Comparison of ENCODE assay signal across 10 mouse cellular contexts in the genomic region with DNA sequence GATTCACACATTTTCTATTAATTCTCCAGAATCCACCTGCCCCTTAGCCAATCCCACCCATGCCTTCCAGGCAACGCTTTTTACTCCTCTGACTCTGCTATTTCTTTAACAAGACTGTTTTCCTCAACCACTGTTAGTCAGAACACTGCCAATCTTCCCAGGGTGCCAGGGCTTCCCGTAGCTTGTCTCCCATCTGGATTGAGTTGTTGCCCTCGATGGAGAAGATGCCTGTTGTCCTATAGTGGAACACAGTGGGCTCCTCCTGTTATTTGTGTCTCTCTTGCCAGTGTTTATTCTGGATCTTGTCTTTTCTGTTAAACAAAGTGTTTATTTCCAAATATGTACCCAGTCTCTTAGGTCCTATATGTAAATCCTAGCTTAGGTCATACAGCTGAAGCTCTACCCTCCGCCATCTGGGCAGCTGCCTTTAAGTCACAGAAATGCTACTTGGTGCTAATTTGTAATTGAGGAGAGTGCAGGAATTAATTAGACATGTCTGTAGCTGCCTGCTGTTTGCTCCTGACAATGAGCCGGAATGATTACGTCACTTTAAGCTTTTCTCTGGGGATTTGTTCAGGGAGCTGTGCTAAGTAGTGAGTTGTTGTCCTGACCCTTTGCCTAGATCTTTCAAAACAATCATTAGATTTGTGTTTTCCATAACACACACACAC.
DNase-seq lines count a peak whose midpoint lies in the region; ATAC-seq and TF ChIP-seq lines count a peak whose summit lies in the region.
"Had no signal": no experiment of that assay in that cellular context is flagged by ENCODE, and none has a peak within 500 bp of the region (broad histone marks: within the 10 kb centered on the region; RNA-seq: fewer than 3 reads in every experiment).

No protein-coding gene starts in this region.

- no peaks in the 10 kb centered on the region for H3K27me3 ChIP-seq in hindbrain, embryonic 11.5 days (ENCODE audit: control insufficient read depth, insufficient read depth, low read length)
- H3K27me3 ChIP-seq in hindbrain, embryonic 10.5 days (ENCODE audit: insufficient read depth, poor library complexity, severe bottlenecking), result no peaks in the 10 kb centered on the region
- no peaks in the 10 kb centered on the region for H3K27me3 ChIP-seq in forebrain, embryonic 16.5 days (replicated peaks; ENCODE audit: control insufficient read depth, insufficient read depth, low read length)
- no peaks in the 10 kb centered on the region for H3K27me3 ChIP-seq in midbrain, postnatal 0 days (ENCODE audit: insufficient read depth, low read length)

- H3K9me3 ChIP-seq in hindbrain, embryonic 11.5 days (ENCODE audit: control insufficient read depth, low read length), result no peaks in the 10 kb centered on the region
- no peaks in the 10 kb centered on the region for H3K9me3 ChIP-seq in hindbrain, embryonic 10.5 days
- no peaks in the 10 kb centered on the region for H3K9me3 ChIP-seq in forebrain, embryonic 16.5 days (ENCODE audit: control insufficient read depth, low read length)
- no peaks in the 10 kb centered on the region for H3K9me3 ChIP-seq in midbrain, postnatal 0 days (ENCODE audit: low read length)
- H3K9me3 ChIP-seq: megakaryocyte, embryonic 14.5 days had no signal

- H3K36me3 ChIP-seq in hindbrain, embryonic 11.5 days (ENCODE audit: control insufficient read depth, insufficient read depth, low read length), result no peaks in the 10 kb centered on the region
- no peaks in the 10 kb centered on the region for H3K36me3 ChIP-seq in hindbrain, embryonic 10.5 days
- no peaks in the 10 kb centered on the region for H3K36me3 ChIP-seq in forebrain, embryonic 16.5 days (ENCODE audit: control insufficient read depth, insufficient read depth)
- H3K36me3 ChIP-seq in midbrain, postnatal 0 days (ENCODE audit: insufficient read depth, low read length), result no peaks in the 10 kb centered on the region

- peak; percentile 41 for DNase-seq in hindbrain, embryonic 11.5 days (ENCODE audit: low spot score)
- no peak for DNase-seq in hindbrain, embryonic 10.5 days (ENCODE audit: low spot score)
- DNase-seq in brain, embryonic 18.5 days (ENCODE audit: low read depth, low spot score), result peak; percentile 28
- DNase-seq in midbrain, postnatal 0 days (ENCODE audit: low spot score), result peak; percentile 77
- DNase-seq in frontal cortex, postnatal 10 days (ENCODE audit: low spot score in 2 of 2), result no peak
- DNase-seq in right cerebral cortex, postnatal 14 days, result no peak
- DNase-seq: left cerebral cortex, postnatal 4 days had no signal

- ATAC-seq in hindbrain, embryonic 11.5 days (ENCODE audit: low FRiP score), result peak; percentile 64; the same call in 1 of the 2 replicates
- ATAC-seq in forebrain, embryonic 16.5 days, result peak; percentile 93
- peak; percentile 60 for ATAC-seq in midbrain, postnatal 0 days (ENCODE audit: low FRiP score)
- no peak for ATAC-seq in monocyte, adult 5-6 weeks (replicated peaks; ENCODE audit: insufficient number of reproducible peaks, low FRiP score, low TSS enrichment, poor library complexity, severe bottlenecking)

- H3K4me3 ChIP-seq in hindbrain, embryonic 11.5 days (ENCODE audit: low read depth, low read length), result no peak overlapping the region
- no peak overlapping the region for H3K4me3 ChIP-seq in hindbrain, embryonic 10.5 days
- no peak overlapping the region for H3K4me3 ChIP-seq in forebrain, embryonic 16.5 days (replicated peaks; ENCODE audit: low read length)
- H3K4me3 ChIP-seq in midbrain, postnatal 0 days (ENCODE audit: low read depth, low read length), result no peak overlapping the region
- H3K4me3 ChIP-seq: megakaryocyte, embryonic 14.5 days had no signal

- no peak overlapping the region for H3K4me2 ChIP-seq in hindbrain, embryonic 11.5 days (replicated peaks; ENCODE audit: low read depth, low read length)
- H3K4me2 ChIP-seq in forebrain, embryonic 16.5 days (ENCODE audit: low read length), result no peak overlapping the region
- H3K4me2 ChIP-seq in midbrain, postnatal 0 days (ENCODE audit: low read depth, low read length, poor library complexity, severe bottlenecking), result no peak overlapping the region

- no peak for TF ChIP-seq CTCF in midbrain, postnatal 0 days (IDR thresholded peaks at IDR 0.05)

- WGBS in hindbrain, embryonic 11.5 days, result 55% methylated on average over 6 of the region's 6 CpGs
- 57% methylated on average over 6 of the region's 6 CpGs for WGBS in hindbrain, embryonic 10.5 days
- 7% methylated on average over 6 of the region's 6 CpGs for WGBS in forebrain, embryonic 16.5 days
- WGBS in midbrain, postnatal 0 days, result 23% methylated on average over 6 of the region's 6 CpGs

- no peak overlapping the region for H3K27ac ChIP-seq in hindbrain, embryonic 11.5 days (ENCODE audit: low read depth, low read length)
- H3K27ac ChIP-seq in hindbrain, embryonic 10.5 days, result no peak overlapping the region
- no peak overlapping the region for H3K27ac ChIP-seq in forebrain, embryonic 16.5 days (ENCODE audit: low read length)
- H3K27ac ChIP-seq in midbrain, postnatal 0 days (ENCODE audit: low read depth, low read length), result no peak overlapping the region

- no peak overlapping the region for H3K9ac ChIP-seq in hindbrain, embryonic 11.5 days (ENCODE audit: low read depth, low read length)
- no peak overlapping the region for H3K9ac ChIP-seq in forebrain, embryonic 16.5 days (replicated peaks; ENCODE audit: low read depth, low read length)
- H3K9ac ChIP-seq in midbrain, postnatal 0 days (replicated peaks; ENCODE audit: low read length, poor library complexity, severe bottlenecking), result no peak overlapping the region

- H3K4me1 ChIP-seq in hindbrain, embryonic 11.5 days (replicated peaks; ENCODE audit: control insufficient read depth, insufficient read depth, low read length), result no peaks in the 10 kb centered on the region
- H3K4me1 ChIP-seq in hindbrain, embryonic 10.5 days (replicated peaks), result peaks cover 12% of the 10 kb centered on the region; the same call in 1 of the 2 replicates
- H3K4me1 ChIP-seq in forebrain, embryonic 16.5 days (replicated peaks; ENCODE audit: control insufficient read depth, insufficient read depth, low read length), result peaks cover 10% of the 10 kb centered on the region
- 0 out of 2 replicates have a peak, but pooled peaks cover 4% of the 10 kb centered on the region for H3K4me1 ChIP-seq in midbrain, postnatal 0 days (ENCODE audit: insufficient read depth, low read length)
- H3K4me1 ChIP-seq: megakaryocyte, embryonic 14.5 days had no signal

Comparison
In these comparisons a context has a peak if more than half of its experiments do, and no peak if none do; other contexts are left out.
1. DNase-seq: peak in hindbrain, embryonic 11.5 days (single experiment), brain, embryonic 18.5 days (single experiment) and midbrain, postnatal 0 days (single experiment); none in hindbrain, embryonic 10.5 days (single experiment), frontal cortex, postnatal 10 days (0 of 2) and right cerebral cortex, postnatal 14 days (single experiment).